Mouse (Mus musculus) hindbrain, postnatal 0 days (tissue): Measurements from ENCODE around the gene Ptrh1. TPM values are rescaled to one million over a fixed set of nuclear protein-coding genes. Genes with fewer than 3 reads are reported as not detected.

ENCODE experiments used
- ATAC-seq: fragments of 200-750 bp; cut with Nextera tagmentation; 2 replicates; pipeline ENCODE4 v1.8.0; 2017; ENCODE audit warnings: mild to moderate bottlenecking, moderate TSS enrichment, moderate library complexity
- DNase-seq: peaks from one replicate; pipeline ENCODE4 v3.0.0-alpha.2; 2015; ENCODE audit warnings: low spot score
- H3K27ac ChIP-seq: fragments of 300-500 bp; sonication (generic); 2 replicates; pipeline ENCODE4 v1.5.1; 2014; ENCODE audit warnings: mild to moderate bottlenecking
- H3K27me3 ChIP-seq: fragments of 300-500 bp; sonication (generic); 2 replicates; pipeline ENCODE4 v1.6.1; 2014; ENCODE audit warnings: low read length, mixed read lengths; ENCODE audit not compliant: insufficient read depth
- H3K36me3 ChIP-seq: fragments of 300-500 bp; sonication (generic); 2 replicates; pipeline ENCODE4 v1.6.1; 2014; ENCODE audit warnings: low read length, mixed read lengths; ENCODE audit not compliant: insufficient read depth
- H3K4me1 ChIP-seq: fragments of 300-500 bp; sonication (generic); 2 replicates; pipeline ENCODE4 v1.6.1; 2014; ENCODE audit warnings: antibody characterized with exemption, low read length, mixed read lengths; ENCODE audit not compliant: insufficient read depth
- H3K4me2 ChIP-seq: fragments of 300-500 bp; sonication (generic); 2 replicates; pipeline ENCODE4 v1.6.1; 2014; ENCODE audit warnings: low read depth, mild to moderate bottlenecking, low read length, moderate library complexity, mixed read lengths
- H3K4me3 ChIP-seq: fragments of 300-500 bp; sonication (generic); 2 replicates; pipeline ENCODE4 v1.5.1; 2014; ENCODE audit warnings: low read length
- H3K9ac ChIP-seq: fragments of 300-500 bp; sonication (generic); replicated peaks from 2 replicates; pipeline ENCODE4 v1.6.1; 2014; ENCODE audit warnings: mild to moderate bottlenecking, low read length, moderate library complexity, mixed read lengths
- H3K9me3 ChIP-seq: fragments of 300-500 bp; sonication (generic); 2 replicates; pipeline ENCODE4 v1.6.1; 2016; ENCODE audit warnings: low read length, mixed read lengths
- CTCF ChIP-seq: IDR thresholded peaks from 2 replicates; pipeline ENCODE4 v1.5.1; 2016; ENCODE audit warnings: antibody characterized with exemption, control low read depth, low read depth
- WGBS: fragments of 180-500 bp; shearing (Covaris S2); extraction: QIAGEN DNeasy Blood & Tissue Kit; methylation state at CpG from one replicate; pipeline ENCODE4 v1.1.7; 2014; 5-methylcytosine and 5-hydroxymethylcytosine counted together
- polyA plus RNA-seq: library from polyadenylated mRNA; unstranded; fragments of >200 nt; fragmentation: Nextera tagmentation; extraction: Ambion mirVana; gene quantifications from 2 replicates; pipeline ENCODE4 v1.2.1, GENCODE M21; 2015
- total RNA-seq: library from RNA; depleted of rRNA; stranded (reverse); fragments of >200 nt; gene quantifications from 2 replicates; pipeline ENCODE4 v1.2.3, GENCODE M21; 2014

Ptrh1 gene
- total and polyA plus RNA-seq, 2 experiments from 2014 or later: 2.9 to 4.4 TPM

DNA sequence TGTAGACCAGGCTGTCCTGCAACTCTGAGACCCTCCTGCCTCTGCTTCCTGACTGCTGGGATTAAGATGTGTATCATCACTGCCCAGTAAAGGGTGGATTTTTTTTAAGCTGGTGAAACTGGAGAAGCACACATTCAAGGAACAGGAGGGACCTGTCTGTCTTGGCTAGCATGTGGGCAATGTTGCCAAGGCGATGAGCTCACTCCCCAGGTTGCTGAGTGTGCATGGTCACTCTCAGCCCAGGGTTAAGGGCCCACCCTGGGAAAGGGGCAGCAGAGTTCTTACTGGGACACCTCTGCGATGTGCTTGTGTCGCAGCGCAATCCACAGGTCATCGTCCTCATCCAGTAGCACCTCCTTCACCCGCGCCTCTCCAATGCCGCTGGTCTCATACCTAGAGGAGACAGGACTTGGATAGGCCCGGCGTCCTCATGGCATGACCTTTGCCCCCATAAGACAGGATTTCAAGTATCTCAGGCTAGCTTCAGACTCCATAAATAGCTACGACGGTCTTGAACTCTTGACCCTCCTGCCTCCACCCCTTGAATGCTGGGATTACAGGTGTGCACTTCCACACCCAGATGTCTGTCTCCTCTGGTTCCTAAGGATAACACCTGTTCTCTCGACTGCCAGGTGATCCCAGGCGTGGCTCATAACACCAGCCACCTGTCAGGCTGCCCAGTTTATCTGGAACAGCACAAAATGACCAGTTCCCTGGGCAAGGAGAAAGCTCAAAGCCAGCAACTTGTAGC, 33.4 kb downstream of the Ptrh1 start:
- no peak for ATAC-seq

DNA sequence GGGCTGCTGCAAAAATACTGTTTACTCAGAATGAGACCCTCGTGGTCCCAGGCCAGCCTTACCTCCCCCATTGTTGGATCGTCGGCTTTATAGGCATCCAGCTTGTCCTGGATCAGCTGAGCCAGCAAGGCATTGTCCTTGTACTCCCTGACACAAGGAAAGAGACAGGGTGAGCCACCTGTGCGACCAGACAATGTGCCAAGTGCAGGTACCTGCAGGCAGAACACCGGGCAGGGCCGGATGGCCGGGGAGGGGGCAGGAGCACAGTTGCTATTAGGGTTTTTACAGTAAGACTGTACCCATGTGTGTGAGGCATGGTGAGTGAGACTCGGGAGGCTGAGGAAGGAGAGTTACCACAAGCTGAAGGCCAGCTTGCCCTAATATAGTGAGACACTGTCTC, 36.4 kb downstream of the Ptrh1 start:
- ATAC-seq: no peak
- 81% methylated on average over 8 of the region's 8 CpGs for WGBS
- no peak for TF ChIP-seq CTCF

More for the DNA sequence above, 33.4 kb downstream of the Ptrh1 start:
- no peaks in the 10 kb centered on the region for H3K4me1 ChIP-seq
- WGBS: 94% methylated on average over 14 of the region's 14 CpGs
- H3K9ac ChIP-seq: no peak overlapping the region
- H3K27ac ChIP-seq: no peak overlapping the region
- DNase-seq: no peak
- no peak overlapping the region for H3K4me2 ChIP-seq
- H3K9me3 ChIP-seq: no peaks in the 10 kb centered on the region
- TF ChIP-seq CTCF: no peak
- no peak overlapping the region for H3K4me3 ChIP-seq
- no peaks in the 10 kb centered on the region for H3K27me3 ChIP-seq
- peaks cover 48% of the 10 kb centered on the region for H3K36me3 ChIP-seq

DNA sequence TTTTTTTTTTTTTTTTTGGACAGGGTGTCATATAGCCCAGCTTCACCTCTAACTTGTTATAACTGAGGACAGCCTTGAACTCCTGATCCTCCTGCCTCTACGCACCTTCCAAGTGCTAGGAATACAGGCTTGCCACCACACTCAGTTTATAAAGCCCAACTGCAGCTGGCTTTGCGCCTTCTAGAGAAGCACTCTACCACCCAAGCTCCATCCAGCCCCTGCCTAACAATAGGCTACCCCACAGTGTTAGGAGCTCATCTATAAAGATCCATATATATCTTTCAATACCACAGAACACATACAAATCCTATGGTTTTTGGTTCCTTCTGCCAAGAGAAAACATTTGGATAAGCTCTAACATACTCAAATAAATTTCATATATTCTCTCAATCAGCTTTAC, 40.9 kb downstream of the Ptrh1 start:
- H3K9ac ChIP-seq: no peak overlapping the region
- no peak overlapping the region for H3K4me2 ChIP-seq
- ATAC-seq (no peak; the same call in 1 of the 2 replicates), DNase-seq (peak; percentile 15)
- H3K4me3 ChIP-seq: no peak overlapping the region
- WGBS: 68% methylated on average over 2 of the region's 2 CpGs
- H3K36me3 ChIP-seq: peaks cover 35% of the 10 kb centered on the region
- peak overlapping the region; percentile 78 for H3K27ac ChIP-seq
- H3K9me3 ChIP-seq: no peaks in the 10 kb centered on the region
- no peak for TF ChIP-seq CTCF
- no peaks in the 10 kb centered on the region for H3K27me3 ChIP-seq
- no peaks in the 10 kb centered on the region for H3K4me1 ChIP-seq

More for the DNA sequence above, 36.4 kb downstream of the Ptrh1 start:
- Histone ChIP-seq H3K36me3 (peaks cover 31% of the 10 kb centered on the region), H3K4me2 (no peak overlapping the region), H3K4me3 (no peak overlapping the region), H3K27me3 (no peaks in the 10 kb centered on the region), H3K4me1 (no peaks in the 10 kb centered on the region), H3K9ac (no peak overlapping the region), H3K27ac (no peak overlapping the region), H3K9me3 (no peaks in the 10 kb centered on the region)
- no peak for DNase-seq

DNA sequence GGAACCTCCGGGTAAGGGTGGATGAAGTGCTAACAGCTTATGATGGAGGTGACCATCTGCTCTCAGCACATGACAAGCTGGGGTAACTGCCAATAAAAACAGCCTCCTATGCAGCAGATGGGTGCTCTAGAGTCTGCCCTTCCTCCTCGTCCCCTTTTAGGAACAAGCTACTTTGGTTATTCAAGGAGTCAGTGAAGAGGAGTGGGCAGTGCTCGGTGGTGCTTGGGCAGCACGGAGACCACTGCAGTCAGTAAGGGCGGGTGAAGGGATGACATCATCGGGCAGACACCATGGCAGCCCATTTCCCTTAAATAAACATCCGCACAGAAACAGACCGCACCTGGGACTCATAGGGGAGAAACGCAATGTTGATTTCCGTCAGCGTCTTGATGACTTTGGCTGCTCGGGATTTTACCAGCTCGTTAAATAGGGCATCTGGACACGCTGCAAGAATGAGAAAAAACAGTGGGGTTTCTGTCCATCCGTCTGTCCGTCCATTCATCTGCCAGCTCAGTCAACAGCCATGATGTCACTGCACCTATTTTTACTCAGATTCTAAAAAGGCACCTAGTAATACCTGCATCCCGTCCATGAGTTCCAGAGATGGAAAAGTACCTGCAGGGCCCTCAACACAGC, 41.5 kb downstream of the Ptrh1 start:
- peak overlapping the region; percentile 78 for H3K27ac ChIP-seq

DNA sequence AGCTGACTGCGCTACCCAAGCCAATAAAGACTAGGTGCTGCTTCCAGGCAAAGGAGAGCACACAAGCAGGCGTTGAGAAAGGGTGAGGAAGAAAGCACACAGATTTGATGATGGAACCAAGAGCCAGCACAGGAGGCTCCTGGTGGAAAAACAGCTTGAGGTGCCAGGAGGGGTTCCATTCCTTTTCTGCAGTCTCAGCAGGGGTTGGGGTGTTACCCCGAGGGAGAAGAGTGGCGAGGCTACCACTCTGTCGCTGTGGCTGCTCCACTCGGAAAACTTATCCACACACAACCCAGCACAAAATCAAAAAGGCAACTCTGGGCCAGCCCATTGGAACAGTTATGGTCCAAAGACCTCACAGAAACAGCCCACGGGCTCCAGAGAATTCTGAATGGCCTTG, 42.0 kb downstream of the Ptrh1 start:
- no peak for DNase-seq
- H3K27me3 ChIP-seq: no peaks in the 10 kb centered on the region
- peak overlapping the region; percentile 78 for H3K27ac ChIP-seq
- H3K4me3 ChIP-seq: no peak overlapping the region
- H3K9ac ChIP-seq: no peak overlapping the region
- H3K36me3 ChIP-seq: peaks cover 35% of the 10 kb centered on the region
- no peak overlapping the region for H3K4me2 ChIP-seq
- no peak for ATAC-seq
- no peaks in the 10 kb centered on the region for H3K4me1 ChIP-seq
- H3K9me3 ChIP-seq: no peaks in the 10 kb centered on the region
- no peak for TF ChIP-seq CTCF
- 45% methylated on average over 7 of the region's 7 CpGs for WGBS

More for the DNA sequence above, 41.5 kb downstream of the Ptrh1 start:
- TF ChIP-seq CTCF: no peak
- H3K4me2 ChIP-seq: no peak overlapping the region
- no peaks in the 10 kb centered on the region for H3K4me1 ChIP-seq
- H3K9me3 ChIP-seq: no peaks in the 10 kb centered on the region
- H3K36me3 ChIP-seq: peaks cover 35% of the 10 kb centered on the region
- H3K27me3 ChIP-seq: no peaks in the 10 kb centered on the region
- H3K4me3 ChIP-seq: no peak overlapping the region
- DNase-seq (peak; percentile 82), ATAC-seq (peak; percentile 78)
- no peak overlapping the region for H3K9ac ChIP-seq
- WGBS: 52% methylated on average over 17 of the region's 17 CpGs

DNA sequence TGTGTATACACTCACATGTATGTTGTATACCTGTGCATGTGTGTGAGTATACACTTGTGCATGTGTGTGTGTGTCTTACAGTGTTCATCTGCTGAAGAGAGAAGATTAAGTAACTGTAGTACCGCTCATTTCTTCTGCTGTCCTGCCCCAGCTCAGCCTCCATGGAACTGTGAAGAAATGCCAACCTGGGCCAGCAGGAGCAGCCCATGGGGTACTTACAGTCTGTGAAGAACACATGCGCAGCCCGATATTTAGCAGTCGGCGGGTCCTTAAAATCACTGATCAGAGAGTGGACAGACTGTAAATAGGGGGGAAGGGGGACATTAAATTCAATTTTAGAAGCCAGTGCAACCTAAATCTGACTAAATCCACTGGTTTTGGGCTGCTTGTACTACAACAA, 42.6 kb downstream of the Ptrh1 start:
- Histone ChIP-seq H3K27ac (peak overlapping the region; percentile 78; the same call in 1 of the 2 replicates), H3K9ac (no peak overlapping the region), H3K4me1 (no peaks in the 10 kb centered on the region), H3K36me3 (peaks cover 35% of the 10 kb centered on the region), H3K4me3 (no peak overlapping the region), H3K9me3 (no peaks in the 10 kb centered on the region), H3K4me2 (no peak overlapping the region), H3K27me3 (no peaks in the 10 kb centered on the region)
- no peak for DNase-seq
- ATAC-seq: no peak
- WGBS: 72% methylated on average over 5 of the region's 5 CpGs
- TF ChIP-seq CTCF: no peak
